Mouse (Mus musculus) limb, embryonic 11.5 days (tissue): ENCODE measurements around the gene Plek. TPM values are rescaled to one million over a fixed set of nuclear protein-coding genes. Genes with fewer than 3 reads are reported as not detected.
"Not testable (repeated sequence)": the region's sequence is repeated elsewhere in the genome, so short reads cannot be mapped to it uniquely, and the experiment has no call there.

Experiments used
- ATAC-seq: fragments of 200-750 bp; cut with Nextera tagmentation; 2 replicates; pipeline ENCODE4 v1.8.0; 2017; ENCODE audit warnings: low read depth; ENCODE audit not compliant: insufficient number of reproducible peaks, low FRiP score, low TSS enrichment
- DNase-seq: peaks from one replicate; pipeline ENCODE4 v3.0.0-alpha.2; 2015; ENCODE audit warnings: low spot score
- H3K27ac ChIP-seq: fragments of 300-500 bp; sonication (generic); replicated peaks from 2 replicates; pipeline ENCODE4 v1.5.1; 2014; ENCODE audit warnings: low read depth, mild to moderate bottlenecking, low read length
- H3K27me3 ChIP-seq: fragments of 300-500 bp; sonication (generic); 2 replicates; pipeline ENCODE4 v1.6.1; 2014; ENCODE audit warnings: mild to moderate bottlenecking, low read length, mixed read lengths; ENCODE audit not compliant: control insufficient read depth, insufficient read depth
- H3K36me3 ChIP-seq: fragments of 300-500 bp; sonication (generic); 2 replicates; pipeline ENCODE4 v1.6.1; 2014; ENCODE audit warnings: mild to moderate bottlenecking, low read length, moderate library complexity, mixed read lengths; ENCODE audit not compliant: control insufficient read depth, insufficient read depth
- H3K4me1 ChIP-seq: fragments of 300-500 bp; sonication (generic); 2 replicates; pipeline ENCODE4 v1.6.1; 2014; ENCODE audit warnings: low read length, mixed read lengths; ENCODE audit not compliant: control insufficient read depth, insufficient read depth
- H3K4me2 ChIP-seq: fragments of 300-500 bp; sonication (generic); 2 replicates; pipeline ENCODE4 v1.6.1; 2014; ENCODE audit warnings: low read depth, mild to moderate bottlenecking, moderate library complexity; ENCODE audit not compliant: severe bottlenecking
- H3K4me3 ChIP-seq: fragments of 300-500 bp; sonication (generic); 2 replicates; pipeline ENCODE4 v1.5.1; 2014; ENCODE audit warnings: low read depth, low read length
- H3K9ac ChIP-seq: fragments of 300-500 bp; sonication (generic); 2 replicates; pipeline ENCODE4 v1.6.1; 2014; ENCODE audit warnings: mild to moderate bottlenecking, low read length
- H3K9me3 ChIP-seq: fragments of 300-500 bp; sonication (generic); 2 replicates; pipeline ENCODE4 v1.6.1; 2016; ENCODE audit warnings: low read length; ENCODE audit not compliant: control insufficient read depth
- WGBS: fragments of 180-500 bp; shearing (Covaris S2); extraction: QIAGEN DNeasy Blood & Tissue Kit; methylation state at CpG from one replicate; pipeline ENCODE4 v1.1.7; 2014; 5-methylcytosine and 5-hydroxymethylcytosine counted together
- polyA plus RNA-seq: library from polyadenylated mRNA; unstranded; fragments of >200 nt; fragmentation: Nextera tagmentation; extraction: Ambion mirVana; gene quantifications from 2 replicates; pipeline ENCODE4 v1.2.1, GENCODE M21; 2014

The Plek gene
- polyA plus RNA-seq, 1 experiment from 2014 or later = 3.4 TPM

DNA sequence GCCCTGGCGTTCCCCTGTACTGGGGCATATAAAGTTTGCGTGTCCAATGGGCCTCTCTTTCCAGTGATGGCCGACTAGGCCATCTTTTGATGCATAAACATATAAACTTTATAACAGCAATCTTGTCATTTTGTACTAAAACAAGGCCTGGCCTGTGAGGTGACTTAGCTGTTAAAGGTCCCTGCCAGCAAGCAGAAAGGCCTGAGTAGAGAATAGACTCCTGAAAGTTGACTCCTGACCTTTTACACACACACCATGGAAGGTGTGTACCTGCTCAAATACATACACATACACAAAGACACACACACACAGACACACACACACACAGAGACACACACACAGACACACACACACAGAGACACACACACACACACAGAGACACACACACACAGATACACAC lies 45.7 kb downstream of the Plek start:
- H3K4me2 ChIP-seq, ATAC-seq, H3K36me3 ChIP-seq, H3K9me3 ChIP-seq, H3K27ac ChIP-seq, H3K4me3 ChIP-seq, H3K27me3 ChIP-seq, H3K4me1 ChIP-seq, DNase-seq, H3K9ac ChIP-seq: not testable (repeated sequence)
- 73% methylated on average over 2 of the region's 3 CpGs for WGBS

DNA sequence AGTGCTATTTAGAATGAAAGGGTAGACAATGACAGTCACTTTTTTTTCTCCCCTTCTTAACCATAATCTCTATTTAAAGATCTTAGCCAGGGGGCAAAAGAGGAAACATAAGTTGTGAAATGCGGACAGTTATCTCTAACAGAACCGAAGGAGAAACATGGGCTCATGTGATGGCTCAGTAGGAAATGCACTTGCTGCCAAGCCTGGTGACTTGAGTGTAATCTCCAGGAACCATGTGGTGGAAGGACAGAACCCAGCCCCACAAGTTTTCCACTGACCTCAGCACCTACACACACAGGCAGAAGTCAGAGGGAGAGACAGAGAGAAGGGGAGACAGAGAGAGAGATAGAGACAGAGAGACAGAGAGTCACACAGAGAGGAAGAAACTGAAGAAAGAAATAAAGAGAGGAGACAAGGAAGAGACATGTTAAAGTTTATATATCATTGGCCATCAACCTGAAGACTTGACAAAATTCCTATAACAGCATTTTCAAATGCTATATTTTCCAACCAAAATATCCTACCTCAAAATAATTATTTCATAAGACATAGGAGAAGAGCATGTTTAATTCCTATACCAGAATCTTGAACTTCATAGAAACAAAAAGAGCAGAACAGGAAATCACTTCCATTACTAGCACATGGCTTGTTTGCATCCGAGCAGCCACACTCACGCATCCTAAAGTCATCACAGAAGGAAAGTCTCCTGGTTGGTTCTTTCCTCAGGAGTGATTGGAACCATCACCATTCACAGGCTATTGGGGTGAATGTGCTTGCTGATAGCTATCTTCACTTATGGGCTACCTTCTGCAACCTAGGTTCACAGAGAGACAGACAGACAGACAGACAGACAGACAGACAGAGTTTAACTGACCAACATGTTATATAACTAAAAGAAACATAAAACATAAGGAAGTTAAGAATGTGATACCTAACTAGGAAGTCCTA lies 47.0 kb downstream of the Plek start:
- Histone ChIP-seq H3K9ac (no peak overlapping the region), H3K4me2 (no peak overlapping the region), H3K36me3 (no peaks in the 10 kb centered on the region), H3K9me3 (no peaks in the 10 kb centered on the region), H3K27ac (no peak overlapping the region), H3K27me3 (no peaks in the 10 kb centered on the region), H3K4me1 (no peaks in the 10 kb centered on the region), H3K4me3 (no peak overlapping the region)
- DNase-seq (no peak), ATAC-seq (no peak)
- WGBS = 79% methylated on average over 4 of the region's 4 CpGs

DNA sequence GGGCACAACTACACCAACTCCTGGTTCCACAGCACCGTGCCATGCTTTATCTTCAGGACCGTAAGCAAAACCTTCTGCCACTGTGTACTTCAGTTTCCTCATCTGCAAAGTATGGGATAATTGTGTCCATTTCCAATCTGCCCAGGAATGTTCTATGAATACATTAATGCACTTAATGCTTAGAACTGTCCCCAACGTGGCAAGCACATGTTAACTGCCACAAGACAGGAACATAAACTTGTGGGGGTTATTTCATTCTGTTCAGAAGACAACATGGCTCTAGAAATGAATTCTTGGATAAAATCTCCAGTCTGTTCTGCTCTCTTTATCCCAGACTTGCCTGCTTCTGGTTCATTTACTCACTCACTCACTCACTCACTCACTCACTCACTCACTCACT lies 48.4 kb downstream of the Plek start:
- DNase-seq = no peak
- Histone ChIP-seq H3K9me3 (no peaks in the 10 kb centered on the region), H3K27me3 (no peaks in the 10 kb centered on the region), H3K4me2 (no peak overlapping the region), H3K27ac (no peak overlapping the region), H3K4me1 (no peaks in the 10 kb centered on the region), H3K36me3 (no peaks in the 10 kb centered on the region), H3K9ac (no peak overlapping the region), H3K4me3 (no peak overlapping the region)
- WGBS = 77% methylated on average over 3 of the region's 3 CpGs
- ATAC-seq = no peak

DNA sequence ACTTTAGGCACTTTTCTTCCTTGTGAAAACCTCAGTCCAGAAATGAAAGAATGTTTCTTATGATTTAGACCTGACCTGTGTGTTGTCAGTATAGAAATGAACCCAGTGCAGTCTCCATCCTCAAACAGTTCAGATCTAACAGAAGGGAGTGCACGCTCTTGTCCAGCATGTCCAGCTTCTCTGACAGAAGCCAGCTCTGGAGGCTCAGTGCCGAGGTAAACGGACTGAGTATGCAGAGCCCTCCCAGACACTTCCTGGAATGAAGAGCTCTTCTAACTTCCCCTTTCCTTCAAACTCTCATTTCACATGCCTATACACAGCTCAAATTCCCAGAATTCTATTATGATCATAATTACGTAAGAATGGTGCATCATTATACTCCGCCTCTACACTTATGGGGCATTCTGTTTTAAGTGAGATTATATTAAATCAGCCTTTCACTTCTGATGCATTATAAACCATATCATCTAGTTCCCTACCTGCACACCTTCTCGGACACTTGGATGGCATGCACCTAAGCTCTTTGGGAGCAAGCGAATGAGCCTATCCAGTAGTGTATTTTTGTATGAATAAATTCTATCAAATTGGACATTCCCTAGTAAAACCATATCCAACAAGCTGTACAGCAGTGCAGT lies 49.3 kb downstream of the Plek start:
- Histone ChIP-seq H3K4me2 (no peak overlapping the region), H3K4me1 (no peaks in the 10 kb centered on the region), H3K27ac (no peak overlapping the region), H3K9ac (no peak overlapping the region), H3K9me3 (no peaks in the 10 kb centered on the region), H3K27me3 (no peaks in the 10 kb centered on the region), H3K36me3 (no peaks in the 10 kb centered on the region), H3K4me3 (no peak overlapping the region)
- 88% methylated on average over 7 of the region's 7 CpGs for WGBS
- no peak for ATAC-seq
- no peak for DNase-seq

DNA sequence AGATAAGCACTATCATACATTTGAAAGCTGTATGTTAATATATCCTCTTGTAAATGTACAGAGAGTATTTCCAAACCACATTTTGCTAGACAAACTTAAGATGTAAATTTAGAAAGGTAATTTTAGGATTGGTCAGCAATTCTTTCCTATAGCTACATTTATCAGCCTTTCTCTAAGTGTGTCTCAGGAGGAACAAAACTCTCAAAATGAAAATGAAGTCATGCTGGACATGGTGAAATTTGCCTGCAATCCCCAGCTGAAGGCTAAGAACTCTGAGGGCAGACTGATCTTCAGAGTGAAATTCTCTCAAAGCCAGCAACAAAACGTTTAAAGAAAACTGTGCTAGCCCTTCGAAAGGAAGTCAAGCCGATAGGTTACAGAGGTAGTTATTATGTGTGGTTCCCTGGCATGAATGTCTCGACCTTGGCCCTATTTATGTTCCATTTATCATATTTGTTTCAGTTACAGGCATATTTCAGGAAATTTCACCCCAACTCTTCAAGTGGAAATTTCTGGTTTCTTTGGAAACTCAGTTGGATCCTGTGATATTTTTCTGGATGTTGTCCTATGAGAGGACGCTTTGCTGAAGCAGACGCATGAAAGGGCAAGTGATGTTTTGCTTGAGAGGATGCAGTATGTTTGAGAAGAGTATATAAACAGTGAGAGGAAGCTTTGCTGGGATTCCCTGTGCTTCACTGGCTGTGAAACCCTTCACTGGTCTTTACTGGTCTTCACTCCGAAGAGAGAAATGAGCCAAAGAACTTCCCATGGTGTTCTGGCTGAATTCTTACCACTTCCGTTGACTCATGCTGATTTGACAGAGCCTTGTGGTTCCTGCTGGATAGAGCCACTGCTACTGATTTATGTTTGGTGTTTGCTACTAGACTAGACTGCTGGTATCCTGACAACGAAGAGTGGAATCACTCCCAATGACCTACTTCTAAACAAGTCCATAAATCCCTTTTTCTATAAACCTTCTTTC lies 51.5 kb downstream of the Plek start:
- H3K9ac ChIP-seq = no peak overlapping the region
- no peak overlapping the region for H3K4me3 ChIP-seq
- no peaks in the 10 kb centered on the region for H3K4me1 ChIP-seq
- no peaks in the 10 kb centered on the region for H3K36me3 ChIP-seq
- H3K4me2 ChIP-seq = no peak overlapping the region
- DNase-seq (no peak), ATAC-seq (no peak)
- H3K27me3 ChIP-seq = no peaks in the 10 kb centered on the region
- 78% methylated on average over 9 of the region's 9 CpGs for whole genome bisulfite sequencing
- H3K9me3 ChIP-seq = no peaks in the 10 kb centered on the region
- H3K27ac ChIP-seq = no peak overlapping the region

DNA sequence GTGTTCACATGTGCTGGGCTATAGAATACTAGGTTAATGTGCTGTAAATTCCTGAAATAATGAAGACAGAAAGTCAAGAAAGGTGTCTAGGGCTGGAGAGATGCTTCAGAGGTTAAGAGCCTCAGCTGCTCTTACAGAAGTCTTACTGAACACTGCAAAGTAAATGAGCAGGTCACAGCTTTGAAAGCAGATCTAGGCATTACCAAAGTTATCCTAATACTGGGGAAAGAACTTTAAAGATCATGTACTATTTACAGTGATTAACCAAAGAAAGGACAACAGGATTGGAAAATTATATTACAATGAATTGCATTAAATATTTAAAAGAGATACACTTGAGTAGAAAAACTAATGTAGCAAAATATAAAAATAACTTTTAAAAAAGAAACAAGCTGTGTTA lies 52.2 kb downstream of the Plek start:
- no peaks in the 10 kb centered on the region for H3K27me3 ChIP-seq
- DNase-seq (no peak), ATAC-seq (no peak)
- H3K9ac ChIP-seq = no peak overlapping the region
- no peaks in the 10 kb centered on the region for H3K9me3 ChIP-seq
- H3K36me3 ChIP-seq = no peaks in the 10 kb centered on the region
- no peak overlapping the region for H3K4me2 ChIP-seq
- H3K4me3 ChIP-seq = no peak overlapping the region
- H3K27ac ChIP-seq = no peak overlapping the region
- no peaks in the 10 kb centered on the region for H3K4me1 ChIP-seq

DNA sequence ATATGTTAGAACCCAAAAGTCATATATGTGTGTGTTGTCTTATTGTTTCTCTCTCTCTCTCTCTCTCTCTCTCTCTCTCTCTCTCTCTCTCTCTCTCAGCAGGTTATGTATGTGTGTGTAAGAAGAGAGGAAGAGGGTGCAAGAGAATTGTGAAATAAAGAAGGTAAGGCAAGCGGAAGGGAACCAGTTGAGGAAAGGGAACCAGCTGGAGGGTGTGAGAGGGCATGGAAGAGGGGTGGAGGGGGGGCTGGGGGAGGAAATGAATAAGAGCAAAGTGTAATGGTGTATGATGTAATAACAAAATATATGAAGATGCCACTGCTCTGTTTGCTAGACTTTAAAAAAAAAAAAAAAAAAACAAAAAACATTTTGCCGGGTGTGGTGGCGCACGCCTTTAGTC lies 52.8 kb downstream of the Plek start:
- Histone ChIP-seq H3K4me3 (no peak overlapping the region), H3K36me3 (no peaks in the 10 kb centered on the region), H3K9ac (no peak overlapping the region), H3K9me3 (no peaks in the 10 kb centered on the region), H3K27ac (no peak overlapping the region), H3K4me1 (no peaks in the 10 kb centered on the region), H3K27me3 (no peaks in the 10 kb centered on the region), H3K4me2 (no peak overlapping the region)
- WGBS = 92% methylated on average over 4 of the region's 4 CpGs
- ATAC-seq (no peak), DNase-seq (no peak)

DNA sequence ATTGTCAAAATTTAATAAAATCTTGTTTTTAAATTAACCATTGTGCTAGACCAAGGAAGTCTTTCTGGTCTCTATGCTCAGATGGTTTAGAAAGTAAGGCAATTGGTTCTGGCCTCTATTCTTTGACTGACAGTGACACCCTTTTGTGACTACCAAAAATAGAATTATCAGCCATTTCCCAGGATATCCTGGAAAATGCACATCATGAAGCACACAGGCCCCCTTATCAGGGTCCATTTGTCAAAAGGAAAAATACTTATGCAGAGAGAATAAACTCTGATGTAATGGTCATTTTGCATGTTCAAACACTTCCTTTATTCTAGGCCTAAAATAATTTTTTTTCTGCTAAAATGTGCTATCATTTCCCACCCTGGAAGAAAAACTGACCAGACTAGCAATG lies 54.7 kb downstream of the Plek start:
- H3K4me1 ChIP-seq = no peaks in the 10 kb centered on the region
- ATAC-seq (no peak), DNase-seq (no peak)
- H3K27ac ChIP-seq = no peak overlapping the region
- H3K27me3 ChIP-seq = no peaks in the 10 kb centered on the region
- H3K9me3 ChIP-seq = no peaks in the 10 kb centered on the region
- no peak overlapping the region for H3K4me3 ChIP-seq
- no peak overlapping the region for H3K4me2 ChIP-seq
- no peak overlapping the region for H3K9ac ChIP-seq
- no peaks in the 10 kb centered on the region for H3K36me3 ChIP-seq
